Mouse (Mus musculus) liver, embryonic 14.5 days (tissue): ENCODE results near the gene Gm48551. TPM values are rescaled to one million over a fixed set of nuclear protein-coding genes. Genes with fewer than 3 reads are reported as not detected.

Experiments
- ATAC-seq: fragments of 200-750 bp; cut with Nextera tagmentation; 2 replicates; pipeline ENCODE4 v1.8.0; 2017; ENCODE audit warnings: moderate number of reproducible peaks, mild to moderate bottlenecking, moderate library complexity; ENCODE audit not compliant: insufficient read depth
- DNase-seq, 3 experiments: peaks; one replicate each; pipeline ENCODE4 v3.0.0-alpha.2; 2012 to 2013; ENCODE audit warnings: low read depth in 3 of 3, low spot score in 3 of 3
- H3K27ac ChIP-seq: fragments of 300-500 bp; sonication (generic); 2 replicates; pipeline ENCODE4 v1.5.1; 2014; ENCODE audit warnings: moderate library complexity, mild to moderate bottlenecking, control low read depth, inconsistent platforms
- H3K27me3 ChIP-seq: fragments of 300-500 bp; sonication (generic); 2 replicates; pipeline ENCODE4 v1.6.1; 2014; ENCODE audit warnings: mild to moderate bottlenecking, low read length, moderate library complexity; ENCODE audit not compliant: control insufficient read depth, insufficient read depth
- H3K36me3 ChIP-seq: fragments of 300-500 bp; sonication (generic); replicated peaks from 2 replicates; pipeline ENCODE4 v1.6.1; 2014; ENCODE audit warnings: low read depth; ENCODE audit not compliant: control insufficient read depth, insufficient read depth
- H3K4me1 ChIP-seq, 2 experiments: fragments of 200-500 bp in 1 of 2; fragments of 300-500 bp in 1 of 2; sonication (generic) in 1 of 2; replicated peaks; 2 replicates each; pipeline ENCODE4 v1.6.1; 2012 to 2014; ENCODE audit warnings: antibody characterized with exemption in 1 of 2, inconsistent platforms in 1 of 2, low read length in 1 of 2; ENCODE audit not compliant: control insufficient read depth in 2 of 2, insufficient read depth in 2 of 2
- H3K4me2 ChIP-seq: fragments of 300-500 bp; sonication (generic); 2 replicates; pipeline ENCODE4 v1.6.1; 2014; ENCODE audit warnings: low read depth, mild to moderate bottlenecking, control low read depth, moderate library complexity
- H3K4me3 ChIP-seq, 2 experiments: fragments of 200-500 bp in 1 of 2; fragments of 300-500 bp in 1 of 2; sonication (generic) in 1 of 2; 2 replicates each; pipeline ENCODE4 v1.5.1; 2012 to 2014; ENCODE audit warnings: low read depth in 2 of 2, low read length in 2 of 2, mild to moderate bottlenecking in 2 of 2, control low read depth in 1 of 2, inconsistent platforms in 1 of 2, moderate library complexity in 1 of 2; ENCODE audit not compliant: insufficient read depth in 1 of 2
- H3K9ac ChIP-seq: fragments of 300-500 bp; sonication (generic); replicated peaks from 2 replicates; pipeline ENCODE4 v1.6.1; 2014; ENCODE audit warnings: mild to moderate bottlenecking, control low read depth, moderate library complexity
- H3K9me3 ChIP-seq: fragments of 300-500 bp; sonication (generic); 2 replicates; pipeline ENCODE4 v1.6.1; 2016; ENCODE audit warnings: low read length, mixed read lengths; ENCODE audit not compliant: control insufficient read depth
- CTCF ChIP-seq: IDR thresholded peaks from 2 replicates; pipeline ENCODE4 v1.5.1; 2016; ENCODE audit warnings: antibody characterized with exemption, low read depth, control low read depth
- EP300 ChIP-seq: IDR thresholded peaks from 2 replicates; pipeline ENCODE4 v1.6.1; 2016; ENCODE audit warnings: antibody characterized with exemption, low read depth
- WGBS: fragments of 180-500 bp; shearing (Covaris S2); extraction: QIAGEN DNeasy Blood & Tissue Kit; methylation state at CpG from one replicate; pipeline ENCODE4 v1.1.7; 2014; ENCODE audit not compliant: insufficient replicate concordance; 5-methylcytosine and 5-hydroxymethylcytosine counted together
- polyA plus RNA-seq, 2 experiments: library from polyadenylated mRNA; depleted of rRNA in 1 of 2; stranded (reverse) in 1 of 2; unstranded in 1 of 2; fragments of >200 nt; fragmentation: Nextera tagmentation in 1 of 2; extraction: Ambion mirVana in 1 of 2; gene quantifications; 2 replicates each; pipeline versions ENCODE4 v1.2.1 to v1.2.3; 2012 to 2014

Gene Gm48551
- polyA plus RNA-seq (2012; rRNA removed) (1.0 and 1.7 TPM in 2 replicates), polyA plus RNA-seq (2014; fragmentation: Nextera tagmentation; extraction: Ambion mirVana) (0.37 and 0.47 TPM in 2 replicates)

DNA sequence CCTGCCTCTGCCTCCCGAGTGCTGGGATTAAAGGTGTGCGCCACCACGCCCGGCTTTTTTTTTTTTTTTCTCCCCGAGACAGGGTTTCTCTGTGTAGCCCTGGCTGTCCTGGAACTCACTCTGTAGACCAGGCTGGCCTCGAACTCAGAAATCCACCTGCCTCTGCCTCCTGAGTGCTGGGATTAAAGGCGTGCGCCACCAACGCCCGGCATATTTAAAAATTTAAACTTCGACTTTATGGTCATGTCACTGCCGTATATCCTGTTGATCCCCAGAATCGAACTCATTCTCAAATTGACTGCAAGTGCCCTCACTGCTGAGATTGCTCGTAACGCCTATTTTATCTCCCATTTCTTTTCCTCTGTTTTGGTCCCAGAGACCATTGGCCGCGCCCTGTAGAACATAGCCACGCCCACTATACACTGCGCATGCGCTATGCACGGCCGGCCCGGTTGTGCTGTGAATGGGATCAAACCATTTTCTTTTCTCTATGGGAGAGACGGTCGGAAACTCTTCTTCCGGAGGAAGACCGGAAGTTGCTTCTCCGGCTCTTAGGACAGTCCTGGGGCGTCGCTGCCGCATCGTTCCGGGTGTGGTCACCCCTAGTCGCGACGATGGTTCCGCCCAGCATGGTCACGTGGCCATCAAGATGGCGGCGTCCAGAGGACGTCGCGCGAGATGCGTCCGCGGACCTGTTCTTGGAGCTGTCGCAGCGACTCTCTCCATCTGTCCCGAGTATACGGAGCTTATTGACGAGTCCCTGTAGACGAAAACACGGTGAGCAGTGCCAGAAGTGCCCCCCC, at the start of gene Gm48551, which contains the start of gene Dohh:
Gene Gm48551 (plus strand): TSS at position 665 of the 803 bp plus-strand sequence.
Gene Dohh (plus strand): TSS at position 627 of the 803 bp plus-strand sequence.
- peak within 1 kb of the TSS; percentile 93 for H3K4me2 ChIP-seq
- TF ChIP-seq CTCF, result peak; percentile 20; the same call in 1 of the 2 replicates
- no peak for TF ChIP-seq EP300
- H3K4me3 ChIP-seq, result peak within 1 kb of the TSS; percentile 87 to 98
- peaks cover 47 to 50% of the 10 kb centered on the region in 2 experiments for H3K4me1 ChIP-seq
- DNase-seq, result peak; percentile 98
- H3K27me3 ChIP-seq, result no peaks in the 10 kb centered on the region
- peaks cover 11% of the 10 kb centered on the region for H3K36me3 ChIP-seq
- peak within 1 kb of the TSS; percentile 92 for H3K9ac ChIP-seq
- peak within 1 kb of the TSS; percentile 97 for H3K27ac ChIP-seq
- ATAC-seq, result peak; percentile 78
- 4% methylated on average over 50 of the region's 54 CpGs for WGBS
- H3K9me3 ChIP-seq, result no peaks in the 10 kb centered on the region

DNA sequence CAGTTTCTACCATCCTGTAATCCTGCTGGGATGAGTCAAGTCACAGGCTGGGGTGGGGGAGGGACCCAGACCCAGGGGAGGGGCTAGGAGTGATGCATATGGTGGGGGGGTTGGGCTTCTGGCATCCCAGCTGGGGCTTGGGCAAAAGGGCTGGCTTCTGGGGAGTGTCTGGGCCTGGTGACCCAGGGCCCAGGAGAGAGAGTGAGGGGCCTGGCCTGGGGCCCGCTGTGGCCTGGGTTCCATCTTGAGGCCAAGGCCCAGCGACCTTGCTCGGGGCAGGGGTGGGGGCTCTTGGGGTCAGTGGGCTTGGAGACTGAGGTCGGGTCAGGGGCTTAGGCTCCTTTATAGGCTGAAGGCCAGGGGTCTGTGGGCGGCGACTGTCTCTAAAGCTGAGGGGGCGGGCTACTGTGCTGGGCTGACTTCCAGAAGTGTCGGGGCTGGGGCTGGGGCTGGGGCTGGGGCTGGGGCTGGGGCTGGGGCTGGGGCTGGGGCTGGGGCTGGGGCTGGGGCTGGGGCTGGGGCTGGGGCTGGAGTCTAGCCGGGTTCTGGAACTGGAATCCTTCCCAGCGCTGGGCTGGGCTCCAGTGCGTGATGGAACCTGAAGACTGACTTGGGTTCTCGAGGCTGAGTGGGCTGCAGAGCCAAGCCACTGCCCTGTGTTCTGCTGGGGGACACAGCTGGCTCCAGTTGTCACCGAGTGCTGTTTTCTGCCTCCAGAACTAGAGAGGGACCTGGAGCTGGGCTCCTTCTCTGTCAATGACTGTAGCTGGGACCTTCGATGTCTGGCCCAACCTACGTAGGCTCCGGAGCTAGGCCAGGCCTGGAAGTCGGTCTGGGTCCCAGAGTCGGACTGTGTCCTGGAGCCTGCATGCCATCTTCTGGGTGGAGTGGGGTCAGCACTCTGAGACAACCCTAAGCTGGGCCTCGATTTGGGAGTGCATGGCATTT, 48.6 kb upstream of the Gm48551 start:
- Histone ChIP-seq H3K27ac (no peak overlapping the region), H3K4me2 (no peak overlapping the region), H3K9me3 (no peaks in the 10 kb centered on the region), H3K4me3 (no peak overlapping the region), H3K4me1 (peaks cover 5% of the 10 kb centered on the region in 2 experiments), H3K9ac (no peak overlapping the region), H3K36me3 (no peaks in the 10 kb centered on the region), H3K27me3 (no peaks in the 10 kb centered on the region; the same call in 1 of the 2 replicates)
- no peak for ATAC-seq
- 70% methylated on average over 19 of the region's 19 CpGs for WGBS
- TF ChIP-seq EP300, result no peak
- TF ChIP-seq CTCF, result no peak
- no peak for DNase-seq

DNA sequence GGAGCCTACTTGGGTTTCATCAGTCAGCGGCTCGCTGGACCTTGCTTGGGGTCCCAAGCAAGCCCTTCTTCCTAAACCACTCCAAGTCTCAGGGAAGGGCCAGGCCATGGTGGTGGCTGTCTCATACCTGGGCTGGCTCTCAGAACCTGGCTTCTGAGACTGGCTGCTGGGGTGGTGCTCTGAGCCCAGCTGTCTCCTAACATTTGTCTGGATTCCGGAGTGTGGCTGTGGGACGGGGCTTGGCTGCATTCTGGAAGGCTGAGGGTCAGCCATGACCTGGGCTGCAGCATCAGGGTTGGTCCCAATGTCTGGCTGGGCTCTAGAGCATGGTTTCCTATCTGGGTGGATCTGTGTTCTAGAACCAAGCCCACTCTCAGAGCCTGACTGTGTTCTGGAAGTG, 47.7 kb upstream of the Gm48551 start:
- WGBS, result 75% methylated on average over 4 of the region's 4 CpGs
- no peaks in the 10 kb centered on the region for H3K36me3 ChIP-seq
- no peak overlapping the region for H3K27ac ChIP-seq
- H3K4me1 ChIP-seq, result peaks cover 8 to 12% of the 10 kb centered on the region in 2 experiments
- H3K4me3 ChIP-seq, result no peak overlapping the region
- DNase-seq, result no peak
- TF ChIP-seq EP300, result no peak
- no peak for TF ChIP-seq CTCF
- no peaks in the 10 kb centered on the region for H3K9me3 ChIP-seq
- H3K4me2 ChIP-seq, result no peak overlapping the region
- no peak overlapping the region for H3K9ac ChIP-seq
- ATAC-seq, result no peak
- peaks cover 1% of the 10 kb centered on the region for H3K27me3 ChIP-seq

GRCm38 (mm10) chr10:81340551-81341332, 43.5 kb upstream of the Gm48551 start:
- no peak overlapping the region for H3K9ac ChIP-seq
- no peak overlapping the region for H3K27ac ChIP-seq
- H3K4me1 ChIP-seq, result peaks cover 8 to 12% of the 10 kb centered on the region in 2 experiments
- H3K4me3 ChIP-seq, result no peak overlapping the region
- ATAC-seq (peak; percentile 50; the same call in 1 of the 2 replicates), DNase-seq (no peak)
- H3K27me3 ChIP-seq, result peaks cover 41% of the 10 kb centered on the region
- 35% methylated on average over 17 of the region's 17 CpGs for WGBS
- H3K4me2 ChIP-seq, result no peak overlapping the region
- no peaks in the 10 kb centered on the region for H3K36me3 ChIP-seq
- no peaks in the 10 kb centered on the region for H3K9me3 ChIP-seq
- TF ChIP-seq EP300, result no peak
- no peak for TF ChIP-seq CTCF
